16 mouse cellular contexts compared by ENCODE assay signal in genomic region chr3:153687896-153688295, GRCm38 (mm10). TPM values are rescaled to one million over a fixed set of nuclear protein-coding genes. Genes with fewer than 3 reads are reported as not detected.
"Had no signal": no experiment of that assay in that cellular context is flagged by ENCODE, and none has a peak within 500 bp of the region (broad histone marks: within the 10 kb centered on the region; RNA-seq: fewer than 3 reads in every experiment).

No protein-coding gene starts in this region.

- H3K27ac ChIP-seq: kidney, postnatal 0 days; limb, embryonic 15.5 days; midbrain, embryonic 10.5 days; neural tube, embryonic 15.5 days had no signal

- ATAC-seq: inflammation-experienced regulatory T-cells, adult 6 months; intestine, postnatal 0 days had no signal

- H3K4me3 ChIP-seq: limb, embryonic 15.5 days; midbrain, embryonic 10.5 days; myocyte; neural tube, embryonic 15.5 days had no signal

- H3K36me3 ChIP-seq: limb, embryonic 15.5 days; midbrain, embryonic 10.5 days; neural tube, embryonic 15.5 days had no signal

- H3K9me3 ChIP-seq: limb, embryonic 15.5 days; midbrain, embryonic 10.5 days; neural tube, embryonic 15.5 days had no signal

- H3K27me3 ChIP-seq: limb, embryonic 15.5 days; neural tube, embryonic 15.5 days had no signal

- H3K4me2 ChIP-seq: limb, embryonic 15.5 days; lung, embryonic 14.5 days; neural tube, embryonic 15.5 days had no signal

- DNase-seq: kidney, adult 9 months; kidney, postnatal 36 days; lung, embryonic 14.5 days; lung, postnatal 10 days; lung, postnatal 4 days; midbrain, embryonic 14.5 days; right cerebral cortex, adult 18-20 months; right cerebral cortex, postnatal 25 days; thymus, postnatal 4 days had no signal

- H3K9ac ChIP-seq: limb, embryonic 15.5 days; lung, embryonic 14.5 days; neural tube, embryonic 15.5 days had no signal

RNA-seq across cellular contexts. Expression of gene St6galnac3, which starts 37.1 kb away (rescaled TPM):
- polyA plus RNA-seq: myocyte had no signal
